Mouse (Mus musculus): ENCODE measurements around the gene Zfp655. TPM values are rescaled to one million over a fixed set of nuclear protein-coding genes. Genes with fewer than 3 reads are reported as not detected.
"Not testable (repeated sequence)": the region's sequence is repeated elsewhere in the genome, so short reads cannot be mapped to it uniquely, and the experiment has no call there.

Gene Zfp655
- polyA plus RNA-seq, 1 experiment from 2014 or later: 36.4 TPM

DNA sequence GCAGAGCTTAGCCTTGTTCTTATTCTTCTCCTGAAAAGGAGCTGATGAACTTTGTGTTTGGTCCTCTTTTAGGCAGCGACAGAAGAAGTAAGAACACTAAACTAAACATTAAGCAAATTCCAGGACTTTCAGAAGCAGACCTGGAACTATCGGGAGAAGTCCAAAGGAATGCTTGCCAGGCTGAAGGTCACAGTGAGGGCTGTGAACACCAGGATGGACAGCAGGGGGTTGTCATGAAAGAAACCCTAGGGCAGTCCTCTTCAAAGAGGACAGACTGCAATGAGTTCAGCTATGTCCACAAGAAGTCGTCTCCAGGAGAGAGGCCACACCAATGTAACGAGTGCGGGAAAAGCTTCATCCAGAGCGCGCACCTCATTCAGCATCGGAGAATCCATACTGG lies 11.5 kb upstream of the Zfp655 start:
- DNase-seq (ENCODE audit: low spot score): no peak

- no peak for DNase-seq (ENCODE audit: low spot score)
Measured at GRCm38 (mm10) chr5:145222840-145223239, 8.7 kb upstream of the Zfp655 start.

DNA sequence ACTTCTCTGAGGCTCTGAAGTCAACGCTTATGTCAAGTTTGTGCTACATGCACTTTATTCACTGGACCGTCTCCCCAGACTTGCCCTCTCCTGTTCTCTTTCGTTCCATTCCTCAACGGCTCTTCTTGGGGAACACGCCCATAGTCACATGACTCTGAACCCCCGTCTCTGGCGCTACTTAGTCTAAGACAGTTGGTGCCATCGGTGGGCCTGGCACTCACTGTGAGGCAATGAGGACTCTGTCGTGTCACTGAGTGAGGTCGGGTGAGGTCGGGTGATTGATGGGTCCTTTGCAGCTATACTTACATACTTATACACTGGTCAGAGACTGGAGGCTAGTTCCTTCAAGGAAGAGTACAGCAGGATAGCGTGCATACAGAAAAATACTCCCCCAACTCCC lies 8.1 kb upstream of the Zfp655 start:
- DNase-seq (ENCODE audit: low spot score): no peak

- no peak for DNase-seq (ENCODE audit: low spot score)
Measured at GRCm38 (mm10) chr5:145226453-145226852, 5.1 kb upstream of the Zfp655 start.

GRCm38 (mm10) chr5:145229283-145229682 lies 2.2 kb upstream of the Zfp655 start:
- DNase-seq (ENCODE audit: low spot score): not testable (repeated sequence)

- no peak for DNase-seq (ENCODE audit: low spot score)
Measured at GRCm38 (mm10) chr5:145230641-145231040, 874 bp upstream of the Zfp655 start.

GRCm38 (mm10) chr5:145231893-145232411 lies 437 bp downstream of the Zfp655 start:
- DNase-seq (ENCODE audit: low spot score): no peak

GRCm38 (mm10) chr5:145234636-145235035 lies 3.1 kb downstream of the Zfp655 start:
- DNase-seq (ENCODE audit: low spot score): peak; percentile 55

DNA sequence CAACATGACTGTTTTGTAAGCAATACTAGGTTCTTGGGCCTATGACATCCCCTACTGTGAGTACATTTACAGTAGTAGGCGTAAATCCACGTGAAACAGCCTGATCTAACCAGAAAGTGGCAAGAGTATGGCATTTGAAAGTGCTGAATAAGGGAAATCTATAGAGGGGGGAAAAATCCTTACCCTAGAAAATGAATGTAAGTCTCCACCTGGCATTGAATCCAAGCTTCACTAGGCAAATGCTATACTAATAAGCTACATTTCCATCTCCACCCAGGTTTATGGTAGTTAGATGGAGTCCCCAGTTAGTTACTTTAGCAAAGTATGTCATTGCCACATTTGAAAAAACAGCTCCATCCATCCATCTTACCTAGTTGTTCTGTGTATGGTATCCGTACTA lies 18.0 kb downstream of the Zfp655 start:
- no peak for DNase-seq (ENCODE audit: low spot score)

GRCm38 (mm10) chr5:145273568-145273967 lies 42.1 kb downstream of the Zfp655 start:
- not testable (repeated sequence) for DNase-seq (ENCODE audit: low spot score)

DNA sequence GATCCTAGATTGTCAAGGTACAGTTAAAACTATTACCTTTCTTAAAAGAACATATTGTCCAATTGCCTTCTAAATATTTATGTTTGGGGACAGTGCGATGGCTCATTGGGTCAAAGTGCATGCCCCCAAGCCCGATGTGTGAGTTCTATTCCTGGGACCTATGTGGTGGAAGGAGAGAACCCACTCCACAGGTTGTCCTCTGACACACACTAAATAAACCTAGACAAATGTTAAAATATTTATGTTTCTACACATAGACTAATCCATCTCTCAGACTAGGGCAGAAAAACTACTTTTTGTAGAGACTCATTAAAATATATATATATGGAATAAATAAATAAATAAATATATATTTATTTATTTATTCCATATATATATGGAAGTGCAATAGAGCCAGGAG lies 48.4 kb downstream of the Zfp655 start:
- DNase-seq (ENCODE audit: low spot score): no peak

DNA sequence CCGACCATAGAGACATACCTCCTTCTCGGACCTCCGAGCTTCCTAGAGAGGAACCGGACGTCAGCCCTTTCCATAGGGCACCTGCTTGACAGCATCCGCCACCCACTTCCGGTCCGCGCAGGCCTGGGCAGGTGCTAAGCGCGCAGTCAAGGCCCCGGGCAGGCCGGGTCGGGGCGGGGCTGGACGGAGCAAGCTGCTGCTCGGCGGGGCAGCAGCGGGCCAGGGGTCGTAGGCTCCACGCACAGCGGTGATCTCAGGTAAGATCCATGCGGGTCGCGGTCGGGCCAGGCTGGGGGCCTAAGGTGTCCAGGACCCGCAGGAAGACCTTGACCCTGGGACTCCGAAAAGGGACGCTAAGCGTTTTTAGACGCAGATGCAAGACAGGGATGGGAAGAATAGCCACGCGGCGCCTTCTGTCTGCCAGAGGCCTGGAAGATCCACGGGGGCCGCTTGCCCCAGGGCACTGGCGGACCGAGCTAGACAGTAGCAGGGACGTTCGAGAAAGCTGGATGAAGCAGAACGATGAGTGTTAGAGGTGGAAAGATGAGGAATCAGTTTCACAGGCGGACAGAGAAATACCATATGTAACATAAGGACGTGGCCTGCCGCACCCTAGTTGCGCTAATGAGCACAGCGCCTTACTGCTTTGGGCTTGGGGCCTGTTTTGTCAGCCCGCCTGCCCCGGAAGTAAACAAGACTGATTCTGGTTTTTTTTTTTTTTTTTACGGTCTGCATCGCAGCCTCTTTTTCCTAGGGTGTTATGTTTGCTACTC lies 49.0 kb downstream of the Zfp655 start, which contains the start of gene Zscan25:
TSS of gene Zscan25 (plus strand) at position 130 of the 773 bp plus-strand sequence.
- DNase-seq (ENCODE audit: low spot score): peak; percentile 88

- no peak for DNase-seq (ENCODE audit: low spot score)
Measured at GRCm38 (mm10) chr5:145288382-145288781, 56.9 kb downstream of the Zfp655 start.

GRCm38 (mm10) chr5:145290697-145291096 lies 59.2 kb downstream of the Zfp655 start:
- DNase-seq (ENCODE audit: low spot score): no peak

DNA sequence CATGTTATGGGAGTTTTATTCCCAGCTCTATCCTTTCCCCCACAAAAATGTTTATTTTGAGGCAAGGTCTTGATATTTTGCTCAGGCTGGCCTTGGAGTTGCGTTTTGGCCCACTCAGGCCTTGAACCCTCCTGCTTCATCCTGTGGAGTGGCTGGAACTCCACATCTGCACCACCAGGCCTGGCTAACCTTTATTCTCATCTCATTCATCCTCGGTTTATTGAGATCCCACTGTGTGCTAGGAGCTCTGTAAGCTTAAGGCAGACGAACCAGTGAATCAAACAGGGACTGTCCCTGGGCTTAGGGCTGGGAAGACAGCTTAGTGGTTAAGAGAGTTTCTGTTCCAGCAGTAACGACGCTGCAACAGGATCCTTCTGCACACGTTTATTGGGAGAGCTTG lies 60.9 kb downstream of the Zfp655 start:
- no peak for DNase-seq (ENCODE audit: low spot score)

Other genes with a start within 250 kb of the Zfp655 start
- not detected in 2 replicates for gene Gm4871, start 199.0 kb upstream of the Zfp655 start, polyA plus RNA-seq (2015; fragmentation: Nextera tagmentation; extraction: Ambion mirVana)
- 0.22 TPM in 1 of 2 replicates, not detected in the other for gene 1700018F24Rik, start 188.7 kb upstream of the Zfp655 start, polyA plus RNA-seq (2015; fragmentation: Nextera tagmentation; extraction: Ambion mirVana)
- gene Arpc1a, start 147.9 kb upstream of the Zfp655 start, polyA plus RNA-seq (2015; fragmentation: Nextera tagmentation; extraction: Ambion mirVana): 148 and 153 TPM in 2 replicates
- gene Kpna7, start 147.7 kb upstream of the Zfp655 start, polyA plus RNA-seq (2015; fragmentation: Nextera tagmentation; extraction: Ambion mirVana): 0.05 and 0.20 TPM in 2 replicates
- gene Arpc1b, start 117.5 kb upstream of the Zfp655 start, polyA plus RNA-seq (2015; fragmentation: Nextera tagmentation; extraction: Ambion mirVana): 563 and 603 TPM in 2 replicates
- 66.2 and 73.5 TPM in 2 replicates for gene Pdap1, start 91.5 kb upstream of the Zfp655 start, polyA plus RNA-seq (2015; fragmentation: Nextera tagmentation; extraction: Ambion mirVana)
- 275 and 289 TPM in 2 replicates for gene Bud31, start 91.4 kb upstream of the Zfp655 start, polyA plus RNA-seq (2015; fragmentation: Nextera tagmentation; extraction: Ambion mirVana)
- 12.4 and 12.8 TPM in 2 replicates for gene Ptcd1, start 64.6 kb upstream of the Zfp655 start, polyA plus RNA-seq (2015; fragmentation: Nextera tagmentation; extraction: Ambion mirVana)
- gene Cpsf4, start 64.5 kb upstream of the Zfp655 start, polyA plus RNA-seq (2015; fragmentation: Nextera tagmentation; extraction: Ambion mirVana): 56.4 and 58.2 TPM in 2 replicates
- gene Atp5j2, start 39.7 kb upstream of the Zfp655 start, polyA plus RNA-seq (2015; fragmentation: Nextera tagmentation; extraction: Ambion mirVana): 651 and 696 TPM in 2 replicates
- 17.2 and 18.7 TPM in 2 replicates for gene Zkscan14, start 29.8 kb upstream of the Zfp655 start, polyA plus RNA-seq (2015; fragmentation: Nextera tagmentation; extraction: Ambion mirVana)
- gene Zkscan5, start 27.2 kb upstream of the Zfp655 start, polyA plus RNA-seq (2015; fragmentation: Nextera tagmentation; extraction: Ambion mirVana): 7.8 and 8.0 TPM in 2 replicates
- gene Zscan25, start 48.8 kb downstream of the Zfp655 start, polyA plus RNA-seq (2015; fragmentation: Nextera tagmentation; extraction: Ambion mirVana): 0.56 and 0.63 TPM in 2 replicates
- not detected in 2 replicates for gene Cyp3a57, start 113.6 kb downstream of the Zfp655 start, polyA plus RNA-seq (2015; fragmentation: Nextera tagmentation; extraction: Ambion mirVana)
- not detected in 2 replicates for gene Cyp3a16, start 238.0 kb downstream of the Zfp655 start, polyA plus RNA-seq (2015; fragmentation: Nextera tagmentation; extraction: Ambion mirVana)